Mouse (Mus musculus) CD4-positive naive resting alpha-beta T cell, adult 76 days (primary cell): ENCODE measurements around the gene Cc2d2b. TPM values are rescaled to one million over a fixed set of nuclear protein-coding genes. Genes with fewer than 3 reads are reported as not detected.

ENCODE experiments used
- total RNA-seq: library from RNA; stranded (reverse); gene quantifications from one replicate; pipeline ENCODE4 v1.2.4, GENCODE M21; 2023

Gene Cc2d2b
- not detected for total RNA-seq

GRCm38 (mm10) chr19:40748559-40748958 is at the start of gene Cc2d2b:
Gene Cc2d2b (plus strand): TSS chr19:40748753.

GRCm38 (mm10) chr19:40830703-40831415 is 82.3 kb downstream of the Cc2d2b start, which contains the start of gene Ccnj:
Gene Ccnj (plus strand): TSS chr19:40831279.

Other genes starting within 250 kb of the Cc2d2b start
- gene Sorbs1, start 235.0 kb upstream of the Cc2d2b start, total RNA-seq = 20.8 TPM
- gene Aldh18a1, start 160.3 kb upstream of the Cc2d2b start, total RNA-seq = 33.0 TPM
- 7.0 TPM for gene Tctn3, start 136.5 kb upstream of the Cc2d2b start, total RNA-seq
- 6.7 TPM for gene Entpd1, start 136.4 kb upstream of the Cc2d2b start, total RNA-seq
- gene Ccnj, start 82.5 kb downstream of the Cc2d2b start, total RNA-seq = 6.2 TPM
- gene Zfp518a, start 146.0 kb downstream of the Cc2d2b start, total RNA-seq = 17.2 TPM
- gene Blnk, start 245.8 kb downstream of the Cc2d2b start, total RNA-seq = 31.7 TPM